Mouse (Mus musculus): ENCODE results near the gene Rbbp7.

The Rbbp7 gene

GRCm38 (mm10) chrX:162800371-162800770, 40.2 kb downstream of the Rbbp7 start:
- in situ Hi-C loops (cut with MboI; ENCODE audit: low sequenced_read_pairs), result no loop called here

DNA sequence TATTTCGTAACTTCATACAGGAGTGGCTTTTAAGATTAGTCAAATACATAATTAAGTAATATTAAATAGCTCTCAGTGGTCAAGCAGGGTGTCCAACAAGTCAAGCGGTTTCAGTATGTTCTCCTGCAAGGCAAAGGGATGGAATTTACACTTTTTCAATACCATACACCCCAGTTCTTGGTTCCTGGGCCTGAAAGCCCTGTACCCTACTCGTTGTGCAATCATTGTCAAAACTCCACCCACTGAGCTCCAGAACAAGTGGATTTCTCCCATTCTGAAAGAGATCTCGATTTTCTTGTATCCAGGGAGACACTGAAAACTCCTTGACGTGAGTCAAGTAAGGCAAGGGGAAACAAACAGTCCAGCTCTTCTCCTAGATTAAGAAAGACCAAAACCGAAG, 67.8 kb downstream of the Rbbp7 start:
- in situ Hi-C loops (cut with MboI; ENCODE audit: low sequenced_read_pairs), result no loop called here

Measured in CH12F3 (cell line).